Mouse (Mus musculus) gastrocnemius, postnatal 36 days (tissue): ENCODE measurements at regions not wholly inside any gene's neighbourhood (a gene's known extent, or its start where the extent isn't known, plus 50 kb on each side); places are given as distances from the start of the nearest gene placed in this dataset.
A peak's percentile ranks its signal among the peaks of the same experiment; 100 is the strongest.

Experiments used
- DNase-seq, 2 experiments: peaks; one replicate each; pipeline ENCODE4 v3.0.0; 2022
- intact Hi-C: fragments of 180-260 bp; cut with DNase I; formaldehyde crosslinking; loops from one replicate; pipeline ENCODE4 v1.15.1; 2025

- DNase-seq = no peak
- intact Hi-C loops = loop anchor here (10.0 kb wide), 1 partner anchor 233 kb away; no protein-coding TSS in a partner anchor
Observed at GRCm38 (mm10) chr4:84028120-84028519, 502.8 kb downstream of the Ccdc171 start.

DNA sequence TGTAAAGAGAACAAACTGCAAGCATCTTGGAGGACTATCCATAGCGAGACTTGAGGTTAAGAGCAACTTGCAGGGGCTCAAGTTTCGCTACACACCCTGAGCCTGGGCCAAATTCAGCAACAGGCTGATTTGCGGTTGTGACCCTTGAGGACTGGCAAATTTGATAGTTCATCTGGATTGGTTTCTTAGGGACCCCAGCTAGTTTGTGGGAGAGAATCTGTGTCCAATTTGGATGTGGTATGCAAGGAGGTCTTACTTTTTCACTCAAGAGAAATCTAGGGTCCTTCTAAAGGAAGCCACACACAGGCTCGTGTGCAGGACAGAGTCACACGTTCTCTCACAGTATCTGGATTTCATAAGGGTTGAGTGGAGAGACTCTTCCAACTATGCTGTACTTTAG lies 505.6 kb downstream of the Ccdc171 start:
- no peak for DNase-seq
- intact Hi-C loops = no loop called here

DNA sequence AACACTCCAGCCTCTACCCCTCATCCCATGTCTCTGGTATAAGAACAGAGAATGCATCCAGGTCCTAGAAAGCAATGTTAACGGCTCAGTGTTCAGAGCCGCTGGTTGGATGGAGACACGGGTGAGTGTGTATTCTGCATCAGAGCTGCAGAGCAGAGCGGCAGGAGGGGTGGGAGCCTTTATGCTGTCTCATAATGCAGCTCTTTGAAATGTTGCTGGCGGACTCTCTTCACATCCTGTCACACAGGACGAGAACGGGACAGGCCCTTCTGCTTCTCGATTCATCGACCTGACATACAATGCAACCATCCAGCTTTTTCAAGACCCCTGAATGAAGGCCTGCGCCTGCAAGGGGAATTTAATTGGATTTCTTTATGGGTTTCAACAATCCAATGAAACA lies 507.2 kb downstream of the Ccdc171 start:
- DNase-seq = no peak
- intact Hi-C loops = no loop called here

DNA sequence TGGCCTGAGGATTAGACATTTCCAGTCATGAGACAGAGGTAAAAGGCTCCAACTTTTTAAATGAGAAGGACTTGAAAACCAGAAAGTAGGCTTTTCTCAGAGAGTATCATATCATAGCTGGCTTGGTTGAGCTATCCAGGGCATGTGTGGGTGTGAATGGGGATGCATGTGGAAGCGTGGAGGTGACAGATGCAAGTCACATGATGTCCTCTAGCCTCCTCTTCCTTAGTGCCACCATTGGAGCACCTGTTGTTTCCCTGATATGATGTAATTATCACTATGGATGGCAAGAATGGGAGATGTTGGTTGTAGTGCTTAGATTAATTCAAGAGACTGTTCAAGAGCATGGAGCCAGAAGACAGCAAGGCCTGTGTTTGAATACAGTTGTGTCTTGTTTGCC lies 510.0 kb downstream of the Ccdc171 start:
- intact Hi-C loops = no loop called here
- no peak for DNase-seq

DNA sequence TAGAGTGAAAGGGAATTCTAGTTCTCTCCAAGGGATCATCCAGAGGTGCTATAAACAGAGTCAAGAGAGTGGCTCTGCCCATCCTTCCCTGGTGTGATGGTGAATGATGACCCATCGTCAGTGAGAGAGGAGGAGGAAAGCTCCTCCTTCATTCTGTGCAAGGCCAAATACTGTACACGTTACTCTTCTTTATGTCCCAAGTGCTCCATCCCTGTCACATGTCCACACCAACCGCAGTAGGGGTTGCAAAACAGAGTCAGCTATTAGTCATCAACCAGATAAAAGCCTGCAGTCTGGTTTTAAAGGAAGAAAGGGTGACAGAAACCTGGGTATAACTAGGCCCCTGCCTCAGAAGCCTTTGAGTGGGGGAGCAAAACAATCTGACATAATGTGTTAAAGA lies 512.2 kb downstream of the Ccdc171 start:
- intact Hi-C loops = no loop called here
- DNase-seq = no peak

GRCm38 (mm10) chr4:84050243-84050642 lies 524.9 kb downstream of the Ccdc171 start:
- no peak for DNase-seq
- intact Hi-C loops = no loop called here

- DNase-seq = no peak
Observed at GRCm38 (mm10) chr4:84056863-84057502, 531.6 kb downstream of the Ccdc171 start.

DNA sequence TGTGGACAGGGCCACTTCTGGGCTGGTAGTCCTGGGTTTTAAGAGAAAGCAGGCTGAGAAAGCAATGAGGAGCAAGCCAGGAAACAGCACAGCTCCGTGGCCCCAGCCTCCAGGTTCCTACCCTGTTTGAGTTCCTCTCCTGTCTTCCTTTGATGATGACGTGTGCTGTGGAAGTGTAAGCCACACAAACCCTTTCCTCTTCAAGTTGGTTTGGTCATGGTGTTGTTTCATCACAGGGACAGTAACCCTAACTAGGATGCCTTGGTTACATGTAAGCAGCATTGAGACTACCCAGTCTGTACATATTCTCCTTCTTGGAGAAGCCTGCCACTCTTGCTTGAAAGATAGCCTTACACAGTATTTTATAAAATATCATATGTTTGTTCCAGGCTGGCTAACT lies 534.8 kb downstream of the Ccdc171 start:
- intact Hi-C loops = loop anchor here (5.0 to 10.0 kb wide), 3 partner anchors 263 to 1035 kb away; no protein-coding TSS in a partner anchor
- DNase-seq = no peak

More at GRCm38 (mm10) chr4:84056863-84057502, 531.6 kb downstream of the Ccdc171 start:
- intact Hi-C loops = no loop called here

GRCm38 (mm10) chr4:84063755-84064154 lies 538.4 kb downstream of the Ccdc171 start:
- intact Hi-C loops = loop anchor here (5.0 to 10.0 kb wide), 3 partner anchors 266 to 1031 kb away; no protein-coding TSS in a partner anchor
- no peak for DNase-seq

GRCm38 (mm10) chr4:84064614-84065456 lies 539.5 kb downstream of the Ccdc171 start:
- intact Hi-C loops = loop anchor here (5.0 to 10.0 kb wide), 3 partner anchors 268 to 1030 kb away; no protein-coding TSS in a partner anchor
- DNase-seq = peak; percentile 77 to 80

- intact Hi-C loops = loop anchor here (10.0 kb wide), 2 partner anchors 479 to 1029 kb away; no protein-coding TSS in a partner anchor
Observed at GRCm38 (mm10) chr4:84065457-84066124, 540.2 kb downstream of the Ccdc171 start.

GRCm38 (mm10) chr4:84067931-84068575 lies 542.7 kb downstream of the Ccdc171 start:
- no peak for DNase-seq
- intact Hi-C loops = loop anchor here (10.0 kb wide), 2 partner anchors 477 to 1027 kb away; no protein-coding TSS in a partner anchor

More at GRCm38 (mm10) chr4:84065457-84066124, 540.2 kb downstream of the Ccdc171 start:
- no peak for DNase-seq

DNA sequence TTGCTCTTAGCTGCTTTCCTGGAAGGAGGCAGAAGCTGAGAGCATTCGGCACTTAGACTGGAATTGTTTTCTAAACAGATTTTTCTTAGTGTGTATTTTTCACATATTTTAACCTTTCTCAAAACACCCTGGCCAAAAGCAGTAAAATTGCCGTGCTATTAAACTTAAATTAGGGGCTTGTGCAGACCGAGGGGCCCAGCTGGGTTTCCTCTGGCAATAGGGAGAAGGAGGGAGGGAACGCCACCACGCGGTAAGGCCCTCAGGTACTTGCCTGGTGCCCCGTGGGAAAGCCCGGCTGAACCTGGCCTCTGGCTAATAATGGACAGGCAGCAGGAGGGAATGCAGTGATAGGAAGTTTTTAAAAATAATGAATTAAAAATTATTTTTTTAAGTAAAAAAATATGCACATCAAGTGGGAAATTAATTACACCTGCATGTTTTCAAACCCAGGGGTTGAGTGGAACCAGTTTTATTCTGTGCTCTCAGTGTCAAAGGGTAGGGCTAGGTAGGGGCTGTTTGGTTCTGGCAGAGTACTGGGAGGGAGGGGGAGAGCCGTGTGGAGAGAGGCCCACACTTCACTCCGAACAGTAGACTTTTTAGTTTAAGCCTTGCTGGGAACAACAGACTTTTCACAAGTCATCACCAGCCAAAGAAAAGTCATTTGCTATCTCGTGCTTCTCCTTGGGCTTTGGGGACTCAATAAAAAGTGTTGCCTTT lies 543.8 kb downstream of the Ccdc171 start:
- intact Hi-C loops = loop anchor here (10.0 kb wide), 2 partner anchors 476 to 1026 kb away; no protein-coding TSS in a partner anchor
- DNase-seq = no peak

DNA sequence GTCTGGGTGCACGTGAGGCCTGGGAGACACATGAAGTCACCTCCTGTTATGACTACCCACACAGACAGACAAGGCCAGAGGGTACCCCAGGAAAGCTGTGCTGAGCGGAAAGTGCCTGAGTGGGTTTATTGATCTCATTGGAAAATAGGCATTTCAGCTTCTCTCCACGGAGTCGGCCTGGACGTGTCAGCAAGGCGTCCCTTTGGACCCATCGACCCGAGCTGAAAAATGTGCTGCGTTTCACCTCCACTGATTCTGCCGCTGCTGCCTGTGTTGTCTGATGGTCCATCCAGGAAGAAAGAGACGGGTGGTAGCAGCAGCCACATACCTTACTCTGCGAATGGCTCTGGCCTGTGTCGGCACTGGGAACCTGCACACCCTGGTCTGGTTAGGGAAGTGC lies 544.3 kb downstream of the Ccdc171 start:
- DNase-seq = no peak
- intact Hi-C loops = loop anchor here (10.0 kb wide), 2 partner anchors 475 to 1025 kb away; no protein-coding TSS in a partner anchor

DNA sequence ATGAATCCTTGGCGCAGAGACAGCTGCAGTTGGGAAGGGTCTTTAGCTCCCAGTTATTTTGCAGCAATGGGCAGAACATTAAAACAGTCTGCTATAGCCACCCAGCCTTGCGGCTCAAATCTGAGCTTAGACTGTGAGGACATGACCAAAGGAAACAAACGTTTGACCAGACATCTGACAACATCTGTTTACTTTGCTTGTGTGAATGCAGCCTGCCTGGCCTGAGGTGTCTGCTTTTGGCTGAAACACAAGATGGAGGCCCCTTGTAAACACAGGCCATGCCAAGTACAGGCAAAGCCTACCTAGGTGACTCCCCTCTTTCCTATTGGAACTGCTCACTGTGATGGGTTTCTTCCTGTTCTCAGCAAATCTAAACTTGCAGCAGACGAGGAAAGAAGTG lies 544.7 kb downstream of the Ccdc171 start:
- intact Hi-C loops = no loop called here

DNA sequence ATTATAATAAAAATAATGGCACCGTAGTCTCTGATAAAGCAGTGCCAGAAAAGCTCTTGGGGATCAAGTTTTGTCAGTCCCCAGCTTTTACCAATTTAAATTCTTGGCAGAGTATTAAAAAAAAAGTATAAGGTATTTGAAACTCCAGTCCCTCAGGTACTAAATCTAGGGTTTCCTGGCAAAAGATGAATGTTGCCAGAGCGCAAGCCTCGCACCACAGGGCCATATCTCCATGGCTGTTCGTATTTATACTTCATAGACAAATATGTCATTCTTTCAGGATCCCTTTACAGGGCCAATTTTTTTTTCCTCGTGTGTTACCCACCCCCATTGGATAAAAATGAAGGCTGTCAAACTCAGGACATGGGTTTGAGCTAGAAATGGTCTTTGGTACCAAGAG lies 546.8 kb downstream of the Ccdc171 start:
- DNase-seq = no peak
- intact Hi-C loops = no loop called here

More for the DNA sequence above, 544.7 kb downstream of the Ccdc171 start:
- no peak for DNase-seq

- no peak for DNase-seq
- intact Hi-C loops = no loop called here
Observed at GRCm38 (mm10) chr4:84076526-84076925, 551.2 kb downstream of the Ccdc171 start.

DNA sequence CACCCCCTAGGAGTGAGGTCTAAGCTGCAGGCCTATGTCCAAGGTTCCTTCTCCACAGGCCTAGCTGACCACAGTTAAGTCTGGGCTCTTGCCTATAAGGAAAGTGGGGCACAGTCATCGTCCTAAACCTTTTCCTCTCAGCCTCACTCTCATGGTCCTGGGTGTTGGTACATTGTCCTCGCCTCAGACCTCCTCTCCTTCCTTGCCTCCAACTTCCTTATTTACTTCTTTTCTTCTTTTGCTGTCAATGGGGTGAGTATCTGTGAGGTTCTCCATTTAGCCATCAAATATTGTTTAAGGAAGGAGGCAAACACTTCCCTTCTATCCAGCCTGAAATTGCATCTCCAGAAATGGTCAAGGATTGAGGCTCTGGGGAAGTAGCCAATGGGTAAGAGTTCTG lies 554.2 kb downstream of the Ccdc171 start:
- no peak for DNase-seq
- intact Hi-C loops = no loop called here

GRCm38 (mm10) chr4:84081518-84081917 lies 556.2 kb downstream of the Ccdc171 start:
- intact Hi-C loops = no loop called here
- DNase-seq = no peak
